ENCODE assay signal across 8 mouse cellular contexts in the genomic region with DNA sequence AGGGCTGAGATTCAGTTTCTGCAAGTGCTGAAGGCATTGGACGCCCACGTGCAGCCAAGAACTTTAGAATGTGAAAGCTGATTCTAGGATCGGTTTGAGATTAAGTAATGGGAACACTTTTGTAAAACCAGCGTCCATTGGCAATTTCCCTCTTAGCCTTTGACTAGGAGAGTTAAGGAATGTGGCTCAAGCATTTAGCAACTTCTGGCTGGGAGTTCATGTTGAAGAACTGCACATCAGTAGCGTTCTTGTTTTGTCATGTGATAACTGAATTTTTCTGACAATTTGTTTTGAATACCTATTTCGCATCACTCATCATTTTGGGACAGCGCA. TPM values are rescaled to one million over a fixed set of nuclear protein-coding genes. Genes with fewer than 3 reads are reported as not detected.
A peak's percentile ranks its signal among the peaks of the same experiment; 100 is the strongest.
DNase-seq lines count a peak whose midpoint lies in the region; ATAC-seq and TF ChIP-seq lines count a peak whose summit lies in the region.

No protein-coding gene starts in this region.

- H3K36me3 ChIP-seq in kidney, embryonic 16.5 days (ENCODE audit: insufficient read depth, low read length) = no peaks in the 10 kb centered on the region
- peaks cover 15% of the 10 kb centered on the region for H3K36me3 ChIP-seq in embryonic facial prominence, embryonic 10.5 days (replicated peaks)
- no peaks in the 10 kb centered on the region for H3K36me3 ChIP-seq in hindbrain, postnatal 0 days (ENCODE audit: insufficient read depth, low read length)
- no peaks in the 10 kb centered on the region for H3K36me3 ChIP-seq in midbrain, postnatal 0 days (ENCODE audit: insufficient read depth, low read length)

- H3K27me3 ChIP-seq in kidney, embryonic 16.5 days (ENCODE audit: insufficient read depth, low read length) = no peaks in the 10 kb centered on the region
- no peaks in the 10 kb centered on the region for H3K27me3 ChIP-seq in embryonic facial prominence, embryonic 10.5 days (replicated peaks; ENCODE audit: low read depth, poor library complexity, severe bottlenecking)
- no peaks in the 10 kb centered on the region for H3K27me3 ChIP-seq in hindbrain, postnatal 0 days (ENCODE audit: insufficient read depth, low read length)
- no peaks in the 10 kb centered on the region for H3K27me3 ChIP-seq in midbrain, postnatal 0 days (ENCODE audit: insufficient read depth, low read length)

- no peak for ATAC-seq in kidney, embryonic 16.5 days (ENCODE audit: low FRiP score, low TSS enrichment)
- ATAC-seq in hindbrain, postnatal 0 days = peak; percentile 22
- ATAC-seq in midbrain, postnatal 0 days (ENCODE audit: low FRiP score) = no peak

- peak overlapping the region; percentile 64 for H3K4me2 ChIP-seq in kidney, embryonic 16.5 days (replicated peaks; ENCODE audit: low read depth, low read length)
- H3K4me2 ChIP-seq in hindbrain, postnatal 0 days (ENCODE audit: low read depth, low read length) = peak overlapping the region; percentile 79
- peak overlapping the region; percentile 60 for H3K4me2 ChIP-seq in midbrain, postnatal 0 days (ENCODE audit: low read depth, low read length, poor library complexity, severe bottlenecking)

- H3K27ac ChIP-seq in kidney, embryonic 16.5 days (ENCODE audit: low read length) = peak overlapping the region; percentile 88; the same call in 1 of the 2 replicates
- H3K27ac ChIP-seq in embryonic facial prominence, embryonic 10.5 days (replicated peaks) = peak overlapping the region; percentile 89
- peak overlapping the region; percentile 81; the same call in 1 of the 2 replicates for H3K27ac ChIP-seq in hindbrain, postnatal 0 days
- H3K27ac ChIP-seq in midbrain, postnatal 0 days (ENCODE audit: low read depth, low read length) = 0 out of 2 replicates have a peak overlapping the region, but pooled peaks have one; percentile 77

- peak overlapping the region; percentile 89 for H3K9ac ChIP-seq in kidney, embryonic 16.5 days (replicated peaks; ENCODE audit: low read length)
- H3K9ac ChIP-seq in hindbrain, postnatal 0 days (replicated peaks; ENCODE audit: low read length) = peak overlapping the region; percentile 77
- peak overlapping the region; percentile 58; the same call in 1 of the 2 replicates for H3K9ac ChIP-seq in midbrain, postnatal 0 days (replicated peaks; ENCODE audit: low read length, poor library complexity, severe bottlenecking)

- DNase-seq in kidney, adult 11 months = no peak
- no peak for DNase-seq in embryonic facial prominence, embryonic 10.5 days (ENCODE audit: low spot score)
- no peak for DNase-seq in hindbrain, postnatal 0 days (ENCODE audit: low spot score)
- no peak for DNase-seq in midbrain, postnatal 0 days (ENCODE audit: low spot score)
- DNase-seq in thymus, postnatal 36 days = no peak
- DNase-seq in urinary bladder, postnatal 25 days (ENCODE audit: low spot score) = no peak
- no peak for DNase-seq in cerebellum, postnatal 10 days

- no peaks in the 10 kb centered on the region for H3K9me3 ChIP-seq in kidney, embryonic 16.5 days (ENCODE audit: low read length)
- no peaks in the 10 kb centered on the region for H3K9me3 ChIP-seq in embryonic facial prominence, embryonic 10.5 days
- H3K9me3 ChIP-seq in hindbrain, postnatal 0 days (ENCODE audit: low read length) = no peaks in the 10 kb centered on the region
- H3K9me3 ChIP-seq in midbrain, postnatal 0 days (ENCODE audit: low read length) = no peaks in the 10 kb centered on the region

- WGBS in kidney, embryonic 16.5 days = 37% methylated on average over 7 of the region's 7 CpGs
- 38% methylated on average over 7 of the region's 7 CpGs for WGBS in embryonic facial prominence, embryonic 10.5 days
- WGBS in hindbrain, postnatal 0 days = 40% methylated on average over 7 of the region's 7 CpGs
- 32% methylated on average over 7 of the region's 7 CpGs for WGBS in midbrain, postnatal 0 days

- peak overlapping the region; percentile 88 for H3K4me3 ChIP-seq in kidney, embryonic 16.5 days (ENCODE audit: low read length)
- H3K4me3 ChIP-seq in embryonic facial prominence, embryonic 10.5 days = peak overlapping the region; percentile 87
- peak overlapping the region; percentile 78 for H3K4me3 ChIP-seq in hindbrain, postnatal 0 days (ENCODE audit: low read length)
- peak overlapping the region; percentile 50 for H3K4me3 ChIP-seq in midbrain, postnatal 0 days (ENCODE audit: low read depth, low read length)

- H3K4me1 ChIP-seq in kidney, embryonic 16.5 days (ENCODE audit: insufficient read depth, low read length) = peaks cover 4% of the 10 kb centered on the region
- H3K4me1 ChIP-seq in embryonic facial prominence, embryonic 10.5 days = peaks cover 9% of the 10 kb centered on the region
- no peaks in the 10 kb centered on the region for H3K4me1 ChIP-seq in hindbrain, postnatal 0 days (ENCODE audit: insufficient read depth, low read length)
- H3K4me1 ChIP-seq in midbrain, postnatal 0 days (ENCODE audit: insufficient read depth, low read length) = no peaks in the 10 kb centered on the region; the same call in 1 of the 2 replicates

- no peak for TF ChIP-seq CTCF in hindbrain, postnatal 0 days (IDR thresholded peaks at IDR 0.05; ENCODE audit: low read depth)
- no peak for TF ChIP-seq CTCF in midbrain, postnatal 0 days (IDR thresholded peaks at IDR 0.05)

RNA-seq across cellular contexts. Expression of gene Yae1d1, which starts 0.3 kb away (rescaled TPM):
- polyA plus RNA-seq in kidney, embryonic 16.5 days (2015; fragmentation: Nextera tagmentation; extraction: Ambion mirVana) = 70.9 and 75.1 TPM in 2 replicates
- polyA plus RNA-seq in embryonic facial prominence, embryonic 10.5 days (2016; fragmentation: Nextera tagmentation; extraction: Ambion mirVana) = 89.2 and 90.9 TPM in 2 replicates
- total RNA-seq in hindbrain, postnatal 0 days (2014; rRNA removed) = 12.1 and 22.6 TPM in 2 replicates
- 68.3 and 71.6 TPM in 2 replicates for polyA plus RNA-seq in hindbrain, postnatal 0 days (2015; fragmentation: Nextera tagmentation; extraction: Ambion mirVana)
- 16.7 and 22.7 TPM in 2 replicates for total RNA-seq in midbrain, postnatal 0 days (2014; rRNA removed)
- 58.4 and 62.6 TPM in 2 replicates for polyA plus RNA-seq in midbrain, postnatal 0 days (2015; fragmentation: Nextera tagmentation; extraction: Ambion mirVana)

RNA-seq across cellular contexts. Expression of gene Rala, which starts 49.4 kb away (rescaled TPM):
- polyA plus RNA-seq in kidney, embryonic 16.5 days (2015; fragmentation: Nextera tagmentation; extraction: Ambion mirVana) = 89.8 and 105 TPM in 2 replicates
- polyA plus RNA-seq in embryonic facial prominence, embryonic 10.5 days (2016; fragmentation: Nextera tagmentation; extraction: Ambion mirVana) = 107 and 108 TPM in 2 replicates
- 68.5 and 75.7 TPM in 2 replicates for total RNA-seq in hindbrain, postnatal 0 days (2014; rRNA removed)
- 226 and 229 TPM in 2 replicates for polyA plus RNA-seq in hindbrain, postnatal 0 days (2015; fragmentation: Nextera tagmentation; extraction: Ambion mirVana)
- 94.8 and 94.9 TPM in 2 replicates for total RNA-seq in midbrain, postnatal 0 days (2014; rRNA removed)
- 233 and 257 TPM in 2 replicates for polyA plus RNA-seq in midbrain, postnatal 0 days (2015; fragmentation: Nextera tagmentation; extraction: Ambion mirVana)
